Comparison of ENCODE assay signal across 8 mouse cellular contexts in the genomic region with DNA sequence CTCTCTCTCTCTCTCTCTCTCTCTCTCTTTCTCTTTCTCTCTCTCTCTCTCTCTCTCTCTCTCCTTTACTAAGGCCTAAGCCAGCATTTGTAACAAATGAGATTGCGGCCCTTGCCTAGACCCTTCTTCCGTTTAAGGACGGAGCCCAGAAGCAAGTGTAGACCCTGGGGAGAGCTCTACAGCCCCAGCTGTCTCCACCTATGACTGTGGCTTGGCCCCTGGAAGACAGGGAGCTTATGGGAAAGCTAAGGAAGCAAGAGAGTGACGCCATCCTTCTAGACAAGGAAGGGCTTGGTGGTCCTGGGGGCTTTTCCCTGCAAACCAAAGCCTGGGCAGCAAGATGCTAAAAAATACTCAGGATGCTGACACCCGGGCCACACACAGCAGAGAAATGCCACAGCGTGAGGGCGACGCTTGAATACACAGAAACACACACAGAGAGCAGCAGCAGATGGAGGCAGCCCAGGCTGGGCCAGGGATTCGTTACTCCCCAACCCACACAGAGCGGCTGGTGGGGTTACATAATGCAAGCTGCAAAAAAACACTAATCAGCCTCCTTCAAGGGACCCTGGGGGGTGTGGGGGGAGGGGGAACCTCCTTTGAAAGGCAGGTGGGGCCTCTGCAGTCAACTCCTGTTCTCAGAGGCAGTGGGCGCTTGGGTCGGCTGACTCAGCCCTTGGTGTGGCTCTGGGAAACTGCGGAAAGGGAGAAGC.
A peak's percentile ranks its signal among the peaks of the same experiment; 100 is the strongest.
DNase-seq lines count a peak whose midpoint lies in the region; ATAC-seq lines count a peak whose summit lies in the region.

No protein-coding gene starts in this region.

- no peaks in the 10 kb centered on the region for H3K9me3 ChIP-seq in kidney, embryonic 14.5 days (ENCODE audit: control insufficient read depth, low read length)
- no peaks in the 10 kb centered on the region for H3K9me3 ChIP-seq in limb, embryonic 10.5 days (replicated peaks)

- H3K4me2 ChIP-seq in kidney, embryonic 14.5 days (replicated peaks; ENCODE audit: low read depth, low read length), result no peak overlapping the region

- H3K36me3 ChIP-seq in kidney, embryonic 14.5 days (ENCODE audit: control insufficient read depth, insufficient read depth, low read length), result no peaks in the 10 kb centered on the region
- no peaks in the 10 kb centered on the region for H3K36me3 ChIP-seq in limb, embryonic 10.5 days

- no peak overlapping the region for H3K4me3 ChIP-seq in kidney, embryonic 14.5 days (ENCODE audit: low read length)
- H3K4me3 ChIP-seq in limb, embryonic 10.5 days, result no peak overlapping the region

- DNase-seq in kidney, adult 18-20 months, result no peak
- peak; percentile 64 for DNase-seq in left cerebral cortex, adult 11 months (ENCODE audit: low spot score)
- DNase-seq in right cerebral cortex, postnatal 14 days, result peak; percentile 57
- DNase-seq in lung, adult 18-20 months, result no peak
- no peak for DNase-seq in adrenal gland, postnatal 4 days (ENCODE audit: low spot score in 2 of 2)
- no peak for DNase-seq in limb, embryonic 10.5 days (ENCODE audit: low spot score)

- 16% methylated on average over 13 of the region's 13 CpGs for WGBS in kidney, embryonic 14.5 days
- WGBS in limb, embryonic 10.5 days, result 22% methylated on average over 13 of the region's 13 CpGs

- H3K4me1 ChIP-seq in kidney, embryonic 14.5 days (ENCODE audit: control insufficient read depth, insufficient read depth, low read length), result 0 out of 2 replicates have a peak, but pooled peaks cover 5% of the 10 kb centered on the region
- peaks cover 14% of the 10 kb centered on the region for H3K4me1 ChIP-seq in limb, embryonic 10.5 days

- H3K9ac ChIP-seq in kidney, embryonic 14.5 days (ENCODE audit: low read depth, low read length), result 0 out of 2 replicates have a peak overlapping the region, but pooled peaks have one; percentile 12

- no peaks in the 10 kb centered on the region; the same call in 1 of the 2 replicates for H3K27me3 ChIP-seq in kidney, embryonic 14.5 days (ENCODE audit: control insufficient read depth, insufficient read depth, low read length)
- peaks cover 45% of the 10 kb centered on the region for H3K27me3 ChIP-seq in limb, embryonic 10.5 days (ENCODE audit: low read depth, poor library complexity, severe bottlenecking)

- no peak for ATAC-seq in kidney, embryonic 14.5 days (ENCODE audit: low FRiP score, low TSS enrichment)
- peak; percentile 96 for ATAC-seq in frontal cortex, adult (ENCODE audit: low TSS enrichment)

- no peak overlapping the region for H3K27ac ChIP-seq in kidney, embryonic 14.5 days (ENCODE audit: low read depth, low read length)
- no peak overlapping the region for H3K27ac ChIP-seq in limb, embryonic 10.5 days

Comparison
In these comparisons a context has a peak if more than half of its experiments do, and no peak if none do; other contexts are left out.
1. DNase-seq: peak in left cerebral cortex, adult 11 months (single experiment) and right cerebral cortex, postnatal 14 days (single experiment); none in kidney, adult 18-20 months (single experiment), lung, adult 18-20 months (0 of 2), adrenal gland, postnatal 4 days (0 of 2) and limb, embryonic 10.5 days (single experiment).